Mouse (Mus musculus): Measurements from ENCODE around the gene Thada. TPM values are rescaled to one million over a fixed set of nuclear protein-coding genes. Genes with fewer than 3 reads are reported as not detected.

Thada gene
- polyA plus RNA-seq, 2 experiments: 2.0 to 2.5 TPM

GRCm38 (mm10) chr17:84380340-84380739 is 85.7 kb downstream of the Thada start:
- DNase-seq (ENCODE audit: low read depth in 3 of 3, low spot score in 3 of 3) (no peak), ATAC-seq (ENCODE audit: insufficient read depth) (no peak)
- Histone ChIP-seq H3K9ac (replicated peaks) (no peak overlapping the region), H3K4me2 (ENCODE audit: low read depth) (no peak overlapping the region), H3K9me3 (ENCODE audit: control insufficient read depth, low read length) (no peaks in the 10 kb centered on the region), H3K4me3 (ENCODE audit: insufficient read depth in 1 of 2, low read depth in 2 of 2, low read length in 2 of 2) (no peak overlapping the region), H3K36me3 (replicated peaks; ENCODE audit: control insufficient read depth, insufficient read depth, low read depth) (peaks cover 11% of the 10 kb centered on the region), H3K4me1 (replicated peaks; ENCODE audit: control insufficient read depth in 2 of 2, insufficient read depth in 2 of 2, low read length in 1 of 2) (no peaks in the 10 kb centered on the region), H3K27ac (no peak overlapping the region), H3K27me3 (ENCODE audit: control insufficient read depth, insufficient read depth, low read length) (no peaks in the 10 kb centered on the region)
- 78% methylated on average over 9 of the region's 9 CpGs for WGBS (ENCODE audit: insufficient replicate concordance)
- no peak for TF ChIP-seq CTCF (IDR thresholded peaks at IDR 0.05; ENCODE audit: low read depth)
- TF ChIP-seq EP300 (IDR thresholded peaks at IDR 0.05; ENCODE audit: low read depth): no peak

GRCm38 (mm10) chr17:84376882-84377281 is 89.1 kb downstream of the Thada start:
- TF ChIP-seq CTCF (IDR thresholded peaks at IDR 0.05; ENCODE audit: low read depth) (no peak), EP300 (IDR thresholded peaks at IDR 0.05; ENCODE audit: low read depth) (no peak)
- Histone ChIP-seq H3K9ac (replicated peaks) (no peak overlapping the region), H3K36me3 (replicated peaks; ENCODE audit: control insufficient read depth, insufficient read depth, low read depth) (no peaks in the 10 kb centered on the region; the same call in 1 of the 2 replicates), H3K4me3 (ENCODE audit: insufficient read depth in 1 of 2, low read depth in 2 of 2, low read length in 2 of 2) (no peak overlapping the region), H3K27ac (no peak overlapping the region), H3K4me1 (replicated peaks; ENCODE audit: control insufficient read depth in 2 of 2, insufficient read depth in 2 of 2, low read length in 1 of 2) (no peaks in the 10 kb centered on the region), H3K9me3 (ENCODE audit: control insufficient read depth, low read length) (no peaks in the 10 kb centered on the region), H3K27me3 (ENCODE audit: control insufficient read depth, insufficient read depth, low read length) (no peaks in the 10 kb centered on the region), H3K4me2 (ENCODE audit: low read depth) (no peak overlapping the region)
- ATAC-seq (ENCODE audit: insufficient read depth) (no peak), DNase-seq (ENCODE audit: low read depth in 3 of 3, low spot score in 3 of 3) (no peak)
- WGBS (ENCODE audit: insufficient replicate concordance): 79% methylated on average over 4 of the region's 4 CpGs

GRCm38 (mm10) chr17:84372411-84373045 is 93.5 kb downstream of the Thada start:
- Histone ChIP-seq H3K4me1 (replicated peaks; ENCODE audit: control insufficient read depth in 2 of 2, insufficient read depth in 2 of 2, low read length in 1 of 2) (no peaks in the 10 kb centered on the region), H3K9me3 (ENCODE audit: control insufficient read depth, low read length) (no peaks in the 10 kb centered on the region), H3K36me3 (replicated peaks; ENCODE audit: control insufficient read depth, insufficient read depth, low read depth) (no peaks in the 10 kb centered on the region; the same call in 1 of the 2 replicates), H3K27me3 (ENCODE audit: control insufficient read depth, insufficient read depth, low read length) (no peaks in the 10 kb centered on the region), H3K4me3 (ENCODE audit: insufficient read depth in 1 of 2, low read depth in 2 of 2, low read length in 2 of 2) (no peak overlapping the region), H3K9ac (replicated peaks) (no peak overlapping the region), H3K4me2 (ENCODE audit: low read depth) (no peak overlapping the region), H3K27ac (no peak overlapping the region)
- ATAC-seq (ENCODE audit: insufficient read depth) (no peak), DNase-seq (ENCODE audit: low read depth in 3 of 3, low spot score in 3 of 3) (no peak)
- WGBS (ENCODE audit: insufficient replicate concordance): 72% methylated on average over 6 of the region's 6 CpGs
- TF ChIP-seq EP300 (IDR thresholded peaks at IDR 0.05; ENCODE audit: low read depth) (no peak), CTCF (IDR thresholded peaks at IDR 0.05; ENCODE audit: low read depth) (no peak)

- Histone ChIP-seq H3K27ac (no peak overlapping the region), H3K9ac (replicated peaks) (no peak overlapping the region), H3K4me3 (ENCODE audit: insufficient read depth in 1 of 2, low read depth in 2 of 2, low read length in 2 of 2) (no peak overlapping the region), H3K4me1 (replicated peaks; ENCODE audit: control insufficient read depth in 2 of 2, insufficient read depth in 2 of 2, low read length in 1 of 2) (peaks cover 0 to 6% of the 10 kb centered on the region in 2 experiments; a peak in 2 of 4 replicates), H3K27me3 (ENCODE audit: control insufficient read depth, insufficient read depth, low read length) (no peaks in the 10 kb centered on the region), H3K36me3 (replicated peaks; ENCODE audit: control insufficient read depth, insufficient read depth, low read depth) (no peaks in the 10 kb centered on the region; the same call in 1 of the 2 replicates), H3K9me3 (ENCODE audit: control insufficient read depth, low read length) (no peaks in the 10 kb centered on the region), H3K4me2 (ENCODE audit: low read depth) (no peak overlapping the region)
- no peak for TF ChIP-seq CTCF (IDR thresholded peaks at IDR 0.05; ENCODE audit: low read depth)
- no peak for TF ChIP-seq EP300 (IDR thresholded peaks at IDR 0.05; ENCODE audit: low read depth)
- WGBS (ENCODE audit: insufficient replicate concordance): 83% methylated on average over 5 of the region's 5 CpGs
- ATAC-seq (ENCODE audit: insufficient read depth) (no peak), DNase-seq (ENCODE audit: low read depth in 3 of 3, low spot score in 3 of 3) (no peak)
Observed at GRCm38 (mm10) chr17:84370385-84370784, 95.6 kb downstream of the Thada start.

- no peaks in the 10 kb centered on the region for H3K27me3 ChIP-seq (ENCODE audit: control insufficient read depth, insufficient read depth, low read length)
- H3K9me3 ChIP-seq (ENCODE audit: control insufficient read depth, low read length): no peaks in the 10 kb centered on the region
- peaks cover 0 to 7% of the 10 kb centered on the region in 2 experiments; a peak in 2 of 4 replicates for H3K4me1 ChIP-seq (replicated peaks; ENCODE audit: control insufficient read depth in 2 of 2, insufficient read depth in 2 of 2, low read length in 1 of 2)
- WGBS (ENCODE audit: insufficient replicate concordance): 69% methylated on average over 3 of the region's 3 CpGs
- ATAC-seq (ENCODE audit: insufficient read depth): no peak
- no peaks in the 10 kb centered on the region; the same call in 1 of the 2 replicates for H3K36me3 ChIP-seq (replicated peaks; ENCODE audit: control insufficient read depth, insufficient read depth, low read depth)
- H3K27ac ChIP-seq: no peak overlapping the region
- DNase-seq (ENCODE audit: low read depth in 3 of 3, low spot score in 3 of 3): no peak
- TF ChIP-seq EP300 (IDR thresholded peaks at IDR 0.05; ENCODE audit: low read depth) (no peak), CTCF (IDR thresholded peaks at IDR 0.05; ENCODE audit: low read depth) (no peak)
- H3K9ac ChIP-seq (replicated peaks): no peak overlapping the region
- H3K4me3 ChIP-seq (ENCODE audit: insufficient read depth in 1 of 2, low read depth in 2 of 2, low read length in 2 of 2): no peak overlapping the region
- H3K4me2 ChIP-seq (ENCODE audit: low read depth): no peak overlapping the region
Observed at GRCm38 (mm10) chr17:84369769-84370168, 96.2 kb downstream of the Thada start.
